Mouse (Mus musculus) ES-E14 (cell line): ENCODE results near the gene Prep. TPM values are rescaled to one million over a fixed set of nuclear protein-coding genes. Genes with fewer than 3 reads are reported as not detected.

Experiments used
- DNase-seq: peaks from one replicate; pipeline ENCODE4 v3.0.0-alpha.2; 2013; ENCODE audit warnings: low read depth, low spot score
- H3K27ac ChIP-seq: 2 replicates; pipeline ENCODE4 v1.5.1; 2012; ENCODE audit warnings: low read depth, mild to moderate bottlenecking, low read length, moderate library complexity, mixed read lengths; ENCODE audit not compliant: poor library complexity, insufficient read depth, severe bottlenecking
- H3K36me3 ChIP-seq: 2 replicates; pipeline ENCODE4 v1.6.1; 2012; ENCODE audit warnings: mild to moderate bottlenecking, low read length, moderate library complexity, mixed read lengths; ENCODE audit not compliant: control insufficient read depth, poor library complexity, insufficient read depth, severe bottlenecking
- H3K4me1 ChIP-seq, 2 experiments: fragments of 150-350 bp in 1 of 2; sonication (generic) in 1 of 2; 2 replicates each; pipeline ENCODE4 v1.6.1; 2012; ENCODE audit warnings: low read length in 2 of 2, mild to moderate bottlenecking in 1 of 2, mixed read lengths in 1 of 2; ENCODE audit not compliant: control insufficient read depth in 2 of 2, insufficient read depth in 2 of 2, poor library complexity in 1 of 2
- H3K4me3 ChIP-seq, 2 experiments: fragments of 150-350 bp in 1 of 2; sonication (generic) in 1 of 2; 2 replicates each; pipeline ENCODE4 v1.5.1; 2012; ENCODE audit warnings: low read length in 2 of 2, low read depth in 1 of 2, mild to moderate bottlenecking in 1 of 2, mixed read lengths in 1 of 2; ENCODE audit not compliant: insufficient read depth in 1 of 2, poor library complexity in 1 of 2, severe bottlenecking in 1 of 2
- H3K9ac ChIP-seq: 2 replicates; pipeline ENCODE4 v1.6.1; 2012; ENCODE audit warnings: low read depth, mild to moderate bottlenecking, low read length, mixed read lengths; ENCODE audit not compliant: poor library complexity, insufficient read depth, severe bottlenecking
- H3K9me3 ChIP-seq: fragments of 150-350 bp; sonication (generic); 2 replicates; pipeline ENCODE4 v1.6.1; 2012; ENCODE audit warnings: low read depth, mild to moderate bottlenecking, low read length; ENCODE audit not compliant: control insufficient read depth, insufficient read depth
- CHD2 ChIP-seq: IDR thresholded peaks from 2 replicates; pipeline ENCODE4 v1.6.1; 2014; ENCODE audit warnings: mild to moderate bottlenecking, low read depth, low read length, inconsistent platforms
- HCFC1 ChIP-seq: IDR thresholded peaks from 2 replicates; pipeline ENCODE4 v1.6.1; 2012; ENCODE audit warnings: low read length, inconsistent platforms, borderline replicate concordance; ENCODE audit not compliant: insufficient read depth
- MAFK ChIP-seq: IDR thresholded peaks from 2 replicates; pipeline ENCODE4 v1.6.1; 2014; ENCODE audit warnings: mild to moderate bottlenecking, low read depth, low read length, inconsistent platforms; ENCODE audit not compliant: insufficient read depth
- ZC3H11A ChIP-seq: IDR thresholded peaks from 2 replicates; pipeline ENCODE4 v1.6.1; 2012; ENCODE audit warnings: low read depth, mild to moderate bottlenecking, inconsistent platforms, low read length, borderline replicate concordance
- ZNF384 ChIP-seq: IDR thresholded peaks from 2 replicates; pipeline ENCODE4 v1.6.1; 2012; ENCODE audit warnings: low read depth, low read length, inconsistent platforms
- in situ Hi-C, 2 experiments: fragments of 600-800 bp; cut with MboI; formaldehyde crosslinking; loops; one replicate each; pipeline ENCODE4 v1.15.1; 2025; ENCODE audit warnings: low sequenced_read_pairs in 2 of 2, inconsistent platforms in 1 of 2; ENCODE audit not compliant: unreplicated experiment in 2 of 2
- total RNA-seq: library from RNA; depleted of rRNA; stranded (reverse); fragments of 300-350 nt; gene quantifications from 2 replicates; pipeline ENCODE4 v1.2.3, GENCODE M21; 2012

Gene Prep
- total RNA-seq, 1 experiment: 12.9 TPM

DNA sequence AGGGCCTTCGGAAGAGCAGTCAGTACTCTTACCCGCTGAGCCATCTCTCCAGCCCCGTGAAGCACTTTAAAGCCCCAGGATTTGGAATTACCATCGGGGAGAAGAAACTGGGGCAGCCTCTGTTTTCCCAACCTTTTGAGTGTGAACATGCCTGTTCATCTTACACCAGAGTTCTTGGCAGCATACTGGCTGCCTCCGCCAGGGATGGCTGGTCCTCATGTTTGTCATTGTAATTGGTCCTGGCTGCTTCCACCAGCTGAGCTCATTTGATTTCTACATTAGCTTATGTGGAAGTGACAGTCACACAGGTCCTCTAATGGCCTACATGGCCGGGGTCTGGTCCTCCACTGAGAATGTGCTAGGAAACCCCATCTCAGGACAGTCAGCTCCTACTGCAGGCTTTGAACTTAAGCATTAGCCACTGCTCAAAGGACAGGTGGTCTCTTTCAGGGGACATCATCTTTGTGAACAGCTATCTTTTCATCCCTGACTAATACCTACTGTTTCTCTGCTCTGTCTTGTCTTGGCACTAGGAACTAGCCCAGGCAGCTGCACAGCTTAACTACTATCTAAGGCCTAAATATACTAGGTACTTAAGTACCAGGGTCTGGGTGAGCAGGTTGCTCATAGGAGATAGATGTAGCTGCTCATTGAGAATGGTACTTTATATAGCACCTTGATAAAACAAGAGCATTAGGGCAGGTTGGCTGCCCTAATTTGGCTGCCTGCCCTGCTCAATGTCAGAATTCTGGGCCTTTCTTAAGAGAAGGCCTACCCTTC, 77.2 kb downstream of the Prep start:
- DNase-seq: no peak
- Histone ChIP-seq H3K27ac (no peak overlapping the region), H3K4me1 (no peaks in the 10 kb centered on the region)

DNA sequence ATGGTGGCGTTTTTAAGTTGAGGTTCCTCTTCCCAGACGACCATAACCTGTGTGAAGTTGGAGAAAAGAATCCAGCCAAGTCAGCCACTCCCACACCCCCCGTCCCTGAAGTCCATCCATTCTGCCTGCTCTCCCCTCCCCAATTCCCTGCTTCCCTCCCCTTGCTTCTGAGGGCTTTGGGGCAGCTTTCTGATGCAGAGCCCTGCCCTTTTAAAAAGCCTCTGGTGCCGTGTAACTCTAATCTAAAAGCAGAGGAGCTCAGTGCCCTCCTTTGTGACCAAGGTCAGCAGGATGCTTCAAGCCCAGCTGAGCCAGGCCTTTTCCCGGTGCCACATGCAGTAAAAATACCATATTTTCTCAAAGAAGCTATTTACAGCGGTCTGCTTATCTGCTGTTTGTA, 79.8 kb downstream of the Prep start:
- peaks cover 2 to 4% of the 10 kb centered on the region in 2 experiments; a peak in 1 of 4 replicates for H3K4me1 ChIP-seq
- DNase-seq: no peak
- no peak for TF ChIP-seq ZC3H11A
- TF ChIP-seq ZNF384: no peak
- no peak for TF ChIP-seq MAFK
- no peak for TF ChIP-seq CHD2
- no peak for TF ChIP-seq HCFC1
- H3K9ac ChIP-seq: no peak overlapping the region
- H3K27ac ChIP-seq: no peak overlapping the region
- in situ Hi-C loops: no loop called here
- H3K36me3 ChIP-seq: peaks cover 15% of the 10 kb centered on the region; the same call in 1 of the 2 replicates
- no peak overlapping the region for H3K4me3 ChIP-seq
- H3K9me3 ChIP-seq: no peaks in the 10 kb centered on the region

More for the DNA sequence above, 77.2 kb downstream of the Prep start:
- in situ Hi-C loops: no loop called here
- Histone ChIP-seq H3K4me3 (no peak overlapping the region), H3K9me3 (no peaks in the 10 kb centered on the region), H3K36me3 (peaks cover 3% of the 10 kb centered on the region; the same call in 1 of the 2 replicates), H3K9ac (no peak overlapping the region)
- TF ChIP-seq MAFK (no peak), HCFC1 (no peak), CHD2 (no peak), ZC3H11A (no peak), ZNF384 (no peak)

DNA sequence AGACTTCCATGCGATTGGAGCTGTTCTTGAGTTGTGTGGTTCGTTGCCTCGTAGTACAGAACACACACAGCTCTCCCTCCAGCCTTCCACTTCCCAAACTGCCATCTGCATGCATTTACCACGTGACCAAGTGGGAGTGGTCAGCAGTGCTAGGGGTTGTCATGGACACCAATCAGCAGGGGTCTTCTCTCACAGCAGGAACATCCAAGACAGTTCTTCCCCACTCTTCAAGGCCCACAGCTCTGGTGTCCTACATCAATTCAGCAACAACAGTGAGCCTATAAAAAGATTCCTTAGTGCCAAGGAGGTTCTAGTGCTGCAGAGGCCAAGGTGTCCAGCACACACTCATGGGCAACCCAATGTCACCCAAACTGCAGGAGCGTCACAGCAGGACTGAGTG, 84.1 kb downstream of the Prep start:
- no peak overlapping the region for H3K4me3 ChIP-seq
- no peak for TF ChIP-seq ZC3H11A
- TF ChIP-seq ZNF384: no peak
- no peak for TF ChIP-seq HCFC1
- TF ChIP-seq MAFK: no peak
- no peak for TF ChIP-seq CHD2
- in situ Hi-C loops: no loop called here
- H3K36me3 ChIP-seq: peaks cover 38% of the 10 kb centered on the region
- peak; percentile 60 for DNase-seq
- H3K9ac ChIP-seq: no peak overlapping the region
- peaks cover 2 to 4% of the 10 kb centered on the region in 2 experiments; a peak in 1 of 4 replicates for H3K4me1 ChIP-seq
- H3K9me3 ChIP-seq: no peaks in the 10 kb centered on the region
- H3K27ac ChIP-seq: no peak overlapping the region

DNA sequence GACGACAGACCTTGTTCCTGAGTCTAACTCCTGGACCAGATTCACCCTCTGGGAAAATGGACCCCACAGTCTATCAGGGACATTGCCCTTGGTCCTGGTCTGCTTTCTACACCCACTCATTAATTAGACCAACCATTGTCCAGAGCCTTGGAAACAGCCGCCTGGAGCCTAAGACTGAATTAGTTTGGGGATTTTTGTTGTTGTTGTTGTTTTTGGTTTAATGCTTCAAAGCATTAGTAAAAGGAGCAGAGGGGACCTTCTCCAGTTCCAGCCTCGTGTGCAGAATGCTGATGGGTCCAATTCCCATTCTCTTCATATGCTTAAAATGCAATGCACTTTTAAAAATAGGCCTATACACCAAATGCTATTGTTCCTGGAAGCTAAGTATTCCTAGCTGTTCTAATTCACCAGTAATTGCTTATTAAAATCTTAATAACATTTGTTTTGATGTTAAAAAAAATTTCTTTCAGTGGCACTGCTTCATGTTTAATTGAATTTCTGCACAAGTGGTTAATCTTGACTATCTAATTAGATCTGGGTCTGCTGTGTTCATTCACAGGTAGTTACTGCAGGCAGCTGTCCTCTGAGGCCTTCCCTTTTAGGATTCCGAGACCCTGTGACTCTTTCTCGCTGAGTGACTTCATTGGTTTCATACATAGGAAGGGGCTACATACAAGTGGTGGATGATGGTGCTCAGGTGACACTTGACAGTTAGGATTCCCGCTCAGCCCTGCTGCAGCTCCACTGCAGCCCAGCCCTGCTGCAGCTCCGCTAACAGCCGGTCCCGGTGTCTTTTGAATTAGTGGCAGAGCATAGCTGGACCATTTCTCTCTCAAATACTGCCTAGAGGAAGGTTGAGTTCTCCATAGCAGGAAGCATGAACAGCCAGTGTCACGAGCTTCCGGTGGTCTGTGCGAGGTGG, 85.0 kb downstream of the Prep start:
- Histone ChIP-seq H3K36me3 (peaks cover 38% of the 10 kb centered on the region), H3K9me3 (no peaks in the 10 kb centered on the region), H3K9ac (no peak overlapping the region), H3K4me1 (peaks cover 2 to 4% of the 10 kb centered on the region in 2 experiments; a peak in 1 of 4 replicates), H3K4me3 (no peak overlapping the region), H3K27ac (no peak overlapping the region)
- DNase-seq: no peak
- in situ Hi-C loops: no loop called here
- TF ChIP-seq CHD2: no peak
- TF ChIP-seq ZC3H11A: no peak
- no peak for TF ChIP-seq MAFK
- TF ChIP-seq HCFC1: no peak
- no peak for TF ChIP-seq ZNF384
